Mouse (Mus musculus) gastrocnemius, adult 2 months (tissue): ENCODE measurements around the gene Gbp10. TPM values are rescaled to one million over a fixed set of nuclear protein-coding genes. Genes with fewer than 3 reads are reported as not detected.

Source experiments
- DNase-seq: peaks from one replicate; pipeline ENCODE4 v3.0.0; 2022
- H3K27ac ChIP-seq: fragments of 200-600 bp; 2 replicates; pipeline ENCODE4 v1.8.1; 2022; ENCODE audit warnings: mild to moderate bottlenecking
- H3K4me3 ChIP-seq: fragments of 200-600 bp; 2 replicates; pipeline ENCODE4 v1.8.1; 2022; ENCODE audit warnings: mild to moderate bottlenecking, moderate library complexity
- CTCF ChIP-seq: fragments of 200-600 bp; IDR thresholded peaks from 2 replicates; pipeline ENCODE4 v1.8.1; 2022; ENCODE audit warnings: antibody characterized with exemption, mild to moderate bottlenecking, moderate library complexity
- intact Hi-C: fragments of 180-260 bp; cut with DNase I; formaldehyde crosslinking; loops from one replicate; pipeline ENCODE4 v1.15.1; 2025
- total RNA-seq, 2 experiments: library from RNA; stranded (reverse); gene quantifications; 2 replicates each; pipeline ENCODE4 v1.2.3; 2021

Gbp10 gene
- total RNA-seq, 2 experiments from 2014 or later = 0.84 to 1.8 TPM

GRCm38 (mm10) chr5:105181446-105181845 lies 57.9 kb downstream of the Gbp10 start:
- no peak overlapping the region for H3K4me3 ChIP-seq
- TF ChIP-seq CTCF = no peak

More at GRCm38 (mm10) chr5:105181446-105181845, 57.9 kb downstream of the Gbp10 start:
- intact Hi-C loops = no loop called here
- no peak for DNase-seq
- no peak overlapping the region for H3K27ac ChIP-seq

Other genes with a start within 250 kb of the Gbp10 start
- 1 to 10 TPM; 2.4 to 2.8 TPM for gene Gbp9, start 100.0 kb downstream of the Gbp10 start, total RNA-seq
- not detected for gene Gbp8, start 100.0 kb downstream of the Gbp10 start, total RNA-seq
- gene Gbp4, start 99.9 kb downstream of the Gbp10 start, total RNA-seq = 1 to 10 TPM; 1.2 to 2.7 TPM
- gene Gm43302, start 54.2 kb upstream of the Gbp10 start, total RNA-seq = under 1 TPM; 0.08 to 0.89 TPM
- 1 to 10 TPM; 3.8 to 4.1 TPM for gene Gbp6, start 54.2 kb upstream of the Gbp10 start, total RNA-seq
- 1 to 10 TPM; 1.4 to 2.1 TPM for gene Lrrc8b, start 176.2 kb upstream of the Gbp10 start, total RNA-seq